Mouse (Mus musculus) layer of hippocampus, adult 2 months (tissue): ENCODE results near the gene Med12l. TPM values are rescaled to one million over a fixed set of nuclear protein-coding genes. Genes with fewer than 3 reads are reported as not detected.
"Not testable (repeated sequence)": the region's sequence is repeated elsewhere in the genome, so short reads cannot be mapped to it uniquely, and the experiment has no call there.

ENCODE experiments used
- DNase-seq, 2 experiments: peaks; one replicate each; pipeline ENCODE4 v3.0.0; 2022; ENCODE audit warnings: low spot score in 2 of 2
- H3K27ac ChIP-seq: fragments of 200-600 bp; 2 replicates; pipeline ENCODE4 v1.8.1; 2022
- H3K4me3 ChIP-seq: fragments of 200-600 bp; 2 replicates; pipeline ENCODE4 v1.8.1; 2022; ENCODE audit warnings: mild to moderate bottlenecking
- CTCF ChIP-seq: fragments of 200-600 bp; conservative IDR thresholded peaks from 2 replicates; pipeline ENCODE4 v1.8.1; 2022; ENCODE audit warnings: antibody characterized with exemption, mild to moderate bottlenecking, moderate library complexity
- total RNA-seq, 2 experiments: library from RNA; stranded (reverse); gene quantifications; 2 replicates each; pipeline ENCODE4 v1.2.3; 2021

Med12l gene
- total RNA-seq, 2 experiments from 2014 or later: 54.2 to 61.6 TPM

- no peak for TF ChIP-seq CTCF
- DNase-seq: no peak
- Histone ChIP-seq H3K4me3 (no peak overlapping the region), H3K27ac (no peak overlapping the region)
Observed at GRCm38 (mm10) chr3:59139651-59140051, 134.0 kb downstream of the Med12l start.

- Histone ChIP-seq H3K4me3 (no peak overlapping the region), H3K27ac (no peak overlapping the region)
- DNase-seq: no peak
- TF ChIP-seq CTCF: no peak
Observed at GRCm38 (mm10) chr3:59140115-59140514, 134.5 kb downstream of the Med12l start.

- not testable (repeated sequence) for DNase-seq
Observed at GRCm38 (mm10) chr3:59140941-59141340, 135.3 kb downstream of the Med12l start.

GRCm38 (mm10) chr3:59141507-59142305 is 136.1 kb downstream of the Med12l start:
- Histone ChIP-seq H3K27ac (0 out of 2 replicates have a peak overlapping the region, but pooled peaks have one; percentile 46), H3K4me3 (no peak overlapping the region)
- TF ChIP-seq CTCF: no peak
- DNase-seq: no peak

More at GRCm38 (mm10) chr3:59140941-59141340, 135.3 kb downstream of the Med12l start:
- not testable (repeated sequence) for H3K4me3 ChIP-seq
- 0 out of 2 replicates have a peak overlapping the region, but pooled peaks have one; percentile 46 for H3K27ac ChIP-seq

- Histone ChIP-seq H3K4me3 (no peak overlapping the region), H3K27ac (no peak overlapping the region)
- no peak for DNase-seq
- TF ChIP-seq CTCF: no peak
Observed at GRCm38 (mm10) chr3:59145194-59145593, 139.6 kb downstream of the Med12l start.

- no peak for TF ChIP-seq CTCF
- H3K27ac ChIP-seq: peak overlapping the region; percentile 63
- peak in 1 of 2 experiments; percentile 39 for DNase-seq
- H3K4me3 ChIP-seq: no peak overlapping the region
Observed at GRCm38 (mm10) chr3:59149646-59150045, 144.0 kb downstream of the Med12l start.

- H3K4me3 ChIP-seq: no peak overlapping the region
- TF ChIP-seq CTCF: no peak
- H3K27ac ChIP-seq: no peak overlapping the region
- no peak for DNase-seq
Observed at GRCm38 (mm10) chr3:59150624-59151023, 145.0 kb downstream of the Med12l start.

GRCm38 (mm10) chr3:59153424-59153823 is 147.8 kb downstream of the Med12l start, which contains the start of gene P2ry14:
P2ry14 (minus strand) TSS chr3:59153618.
- no peak within 1 kb of the TSS for H3K27ac ChIP-seq

GRCm38 (mm10) chr3:59154888-59155287 is 149.3 kb downstream of the Med12l start:
- H3K4me3 ChIP-seq: no peak overlapping the region
- no peak for DNase-seq
- TF ChIP-seq CTCF: no peak

More at GRCm38 (mm10) chr3:59153424-59153823, 147.8 kb downstream of the Med12l start, which contains the start of gene P2ry14:
- TF ChIP-seq CTCF: no peak
- H3K4me3 ChIP-seq: no peak within 1 kb of the TSS
- no peak for DNase-seq

GRCm38 (mm10) chr3:59155404-59155803 is 149.8 kb downstream of the Med12l start:
- no peak for DNase-seq
- H3K4me3 ChIP-seq: no peak overlapping the region
- no peak for TF ChIP-seq CTCF
- no peak overlapping the region for H3K27ac ChIP-seq

More at GRCm38 (mm10) chr3:59154888-59155287, 149.3 kb downstream of the Med12l start:
- H3K27ac ChIP-seq: no peak overlapping the region

- H3K27ac ChIP-seq: no peak overlapping the region
- DNase-seq: no peak
- no peak for TF ChIP-seq CTCF
- H3K4me3 ChIP-seq: no peak overlapping the region
Observed at GRCm38 (mm10) chr3:59157048-59157447, 151.4 kb downstream of the Med12l start.

- no peak overlapping the region for H3K27ac ChIP-seq
- no peak overlapping the region for H3K4me3 ChIP-seq
- TF ChIP-seq CTCF: no peak
- no peak for DNase-seq
Observed at GRCm38 (mm10) chr3:59160465-59160864, 154.8 kb downstream of the Med12l start.

- DNase-seq: peak in 1 of 2 experiments; percentile 31
- H3K27ac ChIP-seq: no peak overlapping the region
- H3K4me3 ChIP-seq: no peak overlapping the region
Observed at GRCm38 (mm10) chr3:59167417-59168054, 161.9 kb downstream of the Med12l start.

More at GRCm38 (mm10) chr3:59167417-59168054, 161.9 kb downstream of the Med12l start:
- TF ChIP-seq CTCF: no peak
